Mouse (Mus musculus) intestine, embryonic 14.5 days (tissue): ENCODE results near the gene Mtmr14. TPM values are rescaled to one million over a fixed set of nuclear protein-coding genes. Genes with fewer than 3 reads are reported as not detected.

Source experiments
- ATAC-seq: fragments of 200-750 bp; cut with Nextera tagmentation; replicated peaks from 2 replicates; pipeline ENCODE4 v1.8.0; 2017; ENCODE audit warnings: low read depth, moderate number of reproducible peaks, moderate TSS enrichment, moderate library complexity; ENCODE audit not compliant: low FRiP score, low TSS enrichment
- DNase-seq: peaks from one replicate; pipeline ENCODE4 v3.0.0-alpha.2; 2018; ENCODE audit warnings: low spot score
- H3K27ac ChIP-seq: fragments of 300-500 bp; sonication (generic); 2 replicates; pipeline ENCODE4 v1.5.1; 2014; ENCODE audit warnings: low read depth, mild to moderate bottlenecking, control low read depth
- H3K27me3 ChIP-seq: fragments of 300-500 bp; sonication (generic); replicated peaks from 2 replicates; pipeline ENCODE4 v1.6.1; 2014; ENCODE audit warnings: low read length, control low read depth; ENCODE audit not compliant: control insufficient read depth, insufficient read depth
- H3K36me3 ChIP-seq: fragments of 300-500 bp; sonication (generic); 2 replicates; pipeline ENCODE4 v1.6.1; 2014; ENCODE audit warnings: low read length, control low read depth; ENCODE audit not compliant: control insufficient read depth, insufficient read depth
- H3K4me1 ChIP-seq: fragments of 300-500 bp; sonication (generic); replicated peaks from 2 replicates; pipeline ENCODE4 v1.6.1; 2014; ENCODE audit warnings: low read length, control low read depth, mixed read lengths; ENCODE audit not compliant: control insufficient read depth, insufficient read depth
- H3K4me2 ChIP-seq: fragments of 300-500 bp; sonication (generic); 2 replicates; pipeline ENCODE4 v1.6.1; 2014; ENCODE audit warnings: low read length
- H3K4me3 ChIP-seq: fragments of 300-500 bp; sonication (generic); 2 replicates; pipeline ENCODE4 v1.5.1; 2014; ENCODE audit warnings: low read depth, low read length, control low read depth, mixed read lengths
- H3K9ac ChIP-seq: fragments of 300-500 bp; sonication (generic); 2 replicates; pipeline ENCODE4 v1.6.1; 2014; ENCODE audit warnings: mild to moderate bottlenecking, low read length
- H3K9me3 ChIP-seq: fragments of 300-500 bp; sonication (generic); 2 replicates; pipeline ENCODE4 v1.6.1; 2016; ENCODE audit warnings: low read length, control low read depth; ENCODE audit not compliant: control insufficient read depth
- WGBS: fragments of 180-500 bp; shearing (Covaris S2); extraction: QIAGEN DNeasy Blood & Tissue Kit; methylation state at CpG from one replicate; pipeline ENCODE4 v1.1.7; 2014; 5-methylcytosine and 5-hydroxymethylcytosine counted together
- polyA plus RNA-seq: library from polyadenylated mRNA; unstranded; fragments of >200 nt; fragmentation: Nextera tagmentation; extraction: Ambion mirVana; gene quantifications from 2 replicates; pipeline ENCODE4 v1.2.1, GENCODE M21; 2014

The Mtmr14 gene
- polyA plus RNA-seq = 36.3 and 40.8 TPM in 2 replicates

DNA sequence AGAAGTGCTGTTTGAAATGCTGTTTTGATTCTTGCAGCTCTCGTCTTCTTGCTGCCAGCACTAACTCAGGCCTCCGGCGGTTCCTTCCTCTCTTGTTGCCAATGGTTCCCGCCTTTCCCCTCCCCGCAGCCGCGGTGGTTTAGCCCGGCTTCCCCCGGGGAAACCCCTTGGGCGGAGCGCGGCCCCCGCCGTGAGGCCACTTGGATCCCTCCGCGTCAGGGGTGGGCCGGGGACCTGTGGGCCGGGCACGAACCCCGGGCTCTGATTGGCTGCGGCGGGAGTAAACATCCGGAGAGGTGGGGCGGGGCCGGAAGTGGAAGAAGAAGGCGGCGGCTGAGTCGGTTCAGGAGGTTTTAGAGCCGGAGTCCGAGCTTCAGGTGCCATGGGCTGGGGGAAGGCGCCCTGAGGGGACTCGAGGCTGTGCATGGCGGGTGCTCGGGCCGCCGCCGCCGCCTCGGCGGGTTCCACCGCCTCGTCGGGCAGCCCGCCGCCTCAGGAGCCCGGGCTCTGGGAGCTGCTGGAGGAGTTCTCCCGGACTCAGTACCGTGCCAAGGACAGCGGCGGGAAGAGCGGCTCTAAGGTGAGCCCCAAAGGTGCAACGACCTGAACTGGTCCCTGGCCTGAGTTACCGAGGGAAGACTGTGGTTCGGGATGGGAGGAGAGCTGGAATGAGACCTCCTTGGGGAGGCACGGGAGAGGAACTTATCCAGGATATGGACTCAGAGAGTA lies at the start of gene Mtmr14:
Gene Mtmr14 (plus strand): TSS at position 302 of the 729 bp plus-strand sequence.
- no peak within 1 kb of the TSS for H3K27ac ChIP-seq
- ATAC-seq = peak; percentile 99

DNA sequence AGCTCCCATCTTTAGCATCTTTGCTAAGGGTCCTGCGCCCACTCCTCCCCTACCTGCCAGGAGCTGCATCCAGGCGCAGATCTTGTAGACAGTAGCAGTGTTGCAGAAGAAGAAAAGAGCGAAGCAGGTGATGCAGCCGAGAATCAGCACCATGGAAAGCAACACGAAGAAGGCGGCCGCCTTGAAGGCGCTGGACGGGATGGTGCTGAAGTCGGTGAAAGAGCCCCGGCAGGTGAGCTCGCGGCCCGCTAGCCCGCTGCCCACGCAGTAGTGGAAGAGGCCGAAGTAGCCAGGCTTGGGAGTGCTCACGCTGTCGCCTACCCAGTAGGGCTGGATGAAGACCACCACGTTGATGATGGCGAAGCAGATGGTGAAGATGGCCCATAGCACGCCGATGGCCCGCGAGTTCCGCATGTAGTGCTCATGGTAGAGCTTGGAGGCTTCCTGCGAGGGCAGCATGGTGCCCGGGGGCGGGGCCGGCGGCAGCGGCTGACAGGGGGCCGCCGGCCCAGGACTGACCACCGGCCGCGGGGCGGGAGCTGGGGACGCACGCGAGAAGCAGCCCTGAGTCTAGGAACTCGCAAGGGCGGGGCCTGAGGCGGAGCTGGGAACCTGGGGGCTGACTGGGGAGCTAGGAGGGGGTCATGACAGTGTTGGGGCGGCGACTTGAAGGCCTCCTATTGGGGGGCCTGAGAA lies 43.7 kb upstream of the Mtmr14 start:
- no peak overlapping the region for H3K27ac ChIP-seq
- H3K9ac ChIP-seq = no peak overlapping the region
- H3K27me3 ChIP-seq = peaks cover 40% of the 10 kb centered on the region
- no peak overlapping the region for H3K4me3 ChIP-seq
- DNase-seq (peak; percentile 84), ATAC-seq (0 out of 2 replicates have a peak, but pooled peaks have one; percentile 53)
- whole genome bisulfite sequencing = 2% methylated on average over 45 of the region's 46 CpGs
- H3K4me2 ChIP-seq = peak overlapping the region; percentile 5
- no peaks in the 10 kb centered on the region for H3K36me3 ChIP-seq
- no peaks in the 10 kb centered on the region for H3K9me3 ChIP-seq
- peaks cover 2% of the 10 kb centered on the region; the same call in 1 of the 2 replicates for H3K4me1 ChIP-seq

More for the DNA sequence above, at the start of gene Mtmr14:
- Histone ChIP-seq H3K9me3 (no peaks in the 10 kb centered on the region), H3K36me3 (peaks cover 19% of the 10 kb centered on the region), H3K4me3 (peak within 1 kb of the TSS; percentile 93), H3K9ac (peak within 1 kb of the TSS; percentile 71), H3K27me3 (no peaks in the 10 kb centered on the region), H3K4me2 (peak within 1 kb of the TSS; percentile 91), H3K4me1 (peaks cover 8% of the 10 kb centered on the region)
- DNase-seq = peak; percentile 99
- under 1% methylated on average over 54 of the region's 55 CpGs for WGBS

DNA sequence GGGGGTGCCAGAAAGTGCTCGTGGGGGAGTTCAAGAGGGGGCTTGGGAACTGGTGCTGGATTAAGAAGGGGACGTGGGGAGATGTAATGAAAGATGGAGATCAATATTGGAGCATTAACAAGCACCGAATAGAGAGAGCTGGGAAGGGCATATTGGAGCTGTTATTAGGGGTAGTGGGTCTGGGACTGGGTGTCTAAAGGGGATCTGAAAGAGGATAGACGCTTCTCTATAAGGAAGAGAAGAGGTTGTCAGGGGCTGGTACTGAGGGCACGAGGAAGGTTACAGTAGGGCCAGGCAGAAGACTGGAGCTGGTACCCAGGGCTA lies 43.2 kb upstream of the Mtmr14 start:
- no peak for DNase-seq

DNA sequence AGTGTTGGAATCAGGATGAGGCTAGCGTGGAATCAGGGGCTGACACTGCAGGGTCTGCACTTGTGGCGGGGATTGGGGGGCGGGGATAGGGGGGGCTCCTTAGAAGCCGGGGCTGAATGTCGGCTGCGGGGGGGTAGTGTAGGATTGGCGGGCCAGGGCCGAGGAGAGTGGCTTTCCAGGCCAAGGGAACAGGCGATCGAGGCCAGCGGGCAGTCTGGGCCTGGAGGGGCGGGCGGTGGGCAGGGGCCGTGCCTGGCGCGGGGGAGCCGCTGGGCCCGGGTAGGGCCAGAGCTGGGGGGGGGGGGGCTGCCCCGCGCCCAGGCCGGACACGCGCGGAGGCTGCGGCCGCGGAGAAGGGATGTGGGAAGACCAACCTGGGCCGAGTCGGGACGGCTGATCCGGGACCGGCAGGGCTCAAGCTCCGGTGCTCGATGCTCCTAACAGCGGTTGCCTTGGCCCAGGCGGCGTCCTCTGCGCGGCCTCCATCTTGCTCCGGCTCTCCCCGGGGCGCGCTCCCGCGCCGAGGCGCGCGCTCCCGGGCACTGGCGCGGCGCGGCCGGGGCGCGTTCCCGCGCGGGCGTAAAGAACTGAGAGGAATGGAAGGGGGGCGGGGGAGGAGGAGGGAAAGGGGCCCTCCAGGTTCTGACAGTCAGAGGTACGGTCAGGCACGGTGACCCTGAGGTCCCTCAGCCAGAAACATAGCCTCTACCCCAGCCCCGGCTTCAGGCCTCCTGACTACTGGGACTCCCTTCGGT lies 42.6 kb upstream of the Mtmr14 start, which contains the start of gene Lhfpl4:
Gene Lhfpl4 (minus strand): TSS at position 544 of the 755 bp plus-strand sequence.
- WGBS = under 1% methylated on average over 61 of the region's 66 CpGs
- Histone ChIP-seq H3K9ac (peak within 1 kb of the TSS; percentile 25; the same call in 1 of the 2 replicates), H3K4me1 (peaks cover 2% of the 10 kb centered on the region; the same call in 1 of the 2 replicates), H3K27ac (no peak within 1 kb of the TSS), H3K36me3 (no peaks in the 10 kb centered on the region), H3K4me3 (peak within 1 kb of the TSS; percentile 36), H3K4me2 (peak within 1 kb of the TSS; percentile 68), H3K9me3 (no peaks in the 10 kb centered on the region), H3K27me3 (peaks cover 40% of the 10 kb centered on the region)
- no peak for ATAC-seq
- DNase-seq = no peak

More for the DNA sequence above, 43.2 kb upstream of the Mtmr14 start:
- Histone ChIP-seq H3K27me3 (peaks cover 40% of the 10 kb centered on the region), H3K9me3 (no peaks in the 10 kb centered on the region), H3K4me1 (peaks cover 2% of the 10 kb centered on the region; the same call in 1 of the 2 replicates), H3K4me2 (peak overlapping the region; percentile 68), H3K36me3 (no peaks in the 10 kb centered on the region), H3K27ac (no peak overlapping the region), H3K4me3 (peak overlapping the region; percentile 36), H3K9ac (no peak overlapping the region)
- ATAC-seq = no peak
- 3% methylated on average over 5 of the region's 5 CpGs for whole genome bisulfite sequencing

DNA sequence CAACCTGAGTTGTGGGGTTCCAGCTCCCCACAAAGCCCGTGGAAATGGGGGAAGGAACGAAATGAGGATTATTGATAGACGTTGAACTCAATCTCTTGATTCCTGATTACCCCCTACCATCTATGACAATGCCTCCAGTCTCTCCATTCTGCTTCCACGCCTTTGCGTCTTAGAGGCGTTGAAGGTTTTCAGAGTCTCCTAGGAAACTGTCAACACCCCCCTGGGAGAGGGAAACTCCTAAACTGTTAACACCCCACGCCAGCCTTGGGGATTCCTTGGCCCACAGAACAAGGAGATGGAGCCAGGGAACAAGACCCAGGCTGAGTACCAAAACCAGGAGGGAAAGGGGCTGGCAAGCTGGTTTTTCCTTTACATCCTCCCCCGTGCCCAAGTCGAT lies 42.0 kb upstream of the Mtmr14 start:
- Histone ChIP-seq H3K36me3 (no peaks in the 10 kb centered on the region), H3K9me3 (no peaks in the 10 kb centered on the region), H3K4me3 (peak overlapping the region; percentile 36), H3K27me3 (peaks cover 40% of the 10 kb centered on the region), H3K9ac (no peak overlapping the region), H3K27ac (no peak overlapping the region), H3K4me2 (peak overlapping the region; percentile 68), H3K4me1 (peaks cover 2% of the 10 kb centered on the region; the same call in 1 of the 2 replicates)
- 18% methylated on average over 9 of the region's 9 CpGs for WGBS
- DNase-seq (no peak), ATAC-seq (no peak)

DNA sequence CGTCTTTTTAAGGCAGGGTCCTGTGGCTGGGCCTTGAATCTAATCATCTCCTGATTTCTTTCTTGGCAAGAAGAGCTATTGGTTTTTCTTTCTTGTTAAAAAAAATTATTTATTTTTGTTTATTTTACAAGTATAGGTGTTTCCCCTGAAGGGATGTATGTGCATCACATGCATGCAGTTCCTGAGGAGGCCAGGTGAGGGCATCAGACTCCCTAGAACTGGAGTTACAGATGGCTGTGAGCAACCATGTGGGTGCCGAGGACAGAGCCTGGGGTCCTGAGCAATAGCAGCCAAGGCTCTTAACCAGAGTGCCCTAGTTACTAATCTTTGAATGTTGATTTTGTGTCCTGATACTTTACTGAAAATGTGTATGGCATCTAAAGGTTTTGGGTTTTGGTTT lies 21.4 kb upstream of the Mtmr14 start:
- no peak overlapping the region for H3K27ac ChIP-seq
- no peak overlapping the region for H3K4me3 ChIP-seq
- DNase-seq = no peak
- no peak for ATAC-seq
- WGBS = 71% methylated on average over 2 of the region's 2 CpGs
- no peaks in the 10 kb centered on the region for H3K36me3 ChIP-seq
- no peak overlapping the region for H3K4me2 ChIP-seq
- no peaks in the 10 kb centered on the region for H3K9me3 ChIP-seq
- H3K27me3 ChIP-seq = no peaks in the 10 kb centered on the region
- no peak overlapping the region for H3K9ac ChIP-seq
- H3K4me1 ChIP-seq = no peaks in the 10 kb centered on the region

DNA sequence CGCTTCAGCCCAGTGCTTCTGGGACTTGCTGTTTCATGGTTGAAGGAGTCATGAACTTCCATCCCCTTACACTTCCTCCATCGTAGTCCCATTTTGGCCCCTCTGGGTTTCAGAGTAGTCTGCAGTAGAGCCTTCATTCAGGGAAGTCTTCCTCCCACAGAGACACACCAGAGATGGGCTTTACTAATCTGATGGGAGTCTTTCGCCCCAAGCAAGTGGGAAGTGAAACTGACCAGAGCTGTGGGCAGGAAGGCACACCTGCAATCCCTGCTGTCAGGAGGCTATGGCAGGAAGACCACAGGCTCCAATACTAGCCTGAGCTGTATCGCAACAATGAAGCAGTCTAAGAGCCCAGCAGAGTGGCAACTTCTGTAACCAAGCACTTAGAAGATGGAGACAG lies 11.8 kb upstream of the Mtmr14 start:
- no peaks in the 10 kb centered on the region for H3K4me1 ChIP-seq
- no peaks in the 10 kb centered on the region for H3K36me3 ChIP-seq
- no peak overlapping the region for H3K27ac ChIP-seq
- ATAC-seq (no peak), DNase-seq (no peak)
- no peaks in the 10 kb centered on the region for H3K9me3 ChIP-seq
- 80% methylated on average over 4 of the region's 4 CpGs for WGBS
- no peak overlapping the region for H3K9ac ChIP-seq
- no peak overlapping the region for H3K4me3 ChIP-seq
- no peaks in the 10 kb centered on the region for H3K27me3 ChIP-seq
- H3K4me2 ChIP-seq = no peak overlapping the region

DNA sequence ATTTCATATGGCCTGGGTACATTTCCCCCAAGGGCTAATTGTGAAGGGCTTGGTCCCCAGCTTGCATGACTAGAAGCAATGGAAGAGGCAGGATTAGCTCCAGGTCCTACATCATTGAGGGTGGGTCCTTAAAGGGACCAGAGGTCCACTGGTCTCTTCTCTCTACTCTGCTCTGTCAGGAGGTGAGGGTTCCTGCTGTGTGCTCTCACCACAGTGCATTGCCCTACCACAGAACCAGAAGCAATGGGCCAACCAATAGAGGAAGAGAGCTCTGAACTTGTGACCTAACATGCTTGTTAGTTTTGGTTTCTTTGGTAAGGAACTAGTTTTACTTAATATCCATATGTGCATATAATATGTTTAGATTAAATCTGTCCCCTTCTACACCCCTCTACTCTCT lies 10.9 kb upstream of the Mtmr14 start:
- no peak overlapping the region for H3K27ac ChIP-seq

More for the DNA sequence above, 10.9 kb upstream of the Mtmr14 start:
- no peak overlapping the region for H3K4me2 ChIP-seq
- H3K4me3 ChIP-seq = no peak overlapping the region
- DNase-seq (no peak), ATAC-seq (no peak)
- H3K36me3 ChIP-seq = no peaks in the 10 kb centered on the region
- H3K4me1 ChIP-seq = no peaks in the 10 kb centered on the region
- H3K9me3 ChIP-seq = no peaks in the 10 kb centered on the region
- H3K27me3 ChIP-seq = no peaks in the 10 kb centered on the region
- H3K9ac ChIP-seq = no peak overlapping the region
